Mouse (Mus musculus) large intestine, adult 2 months (tissue): ENCODE results near the gene Ceacam15. TPM values are rescaled to one million over a fixed set of nuclear protein-coding genes. Genes with fewer than 3 reads are reported as not detected.
"Not testable (repeated sequence)": the region's sequence is repeated elsewhere in the genome, so short reads cannot be mapped to it uniquely, and the experiment has no call there.

Source experiments
- DNase-seq: peaks from one replicate; pipeline ENCODE4 v3.0.0-alpha.2; 2012; ENCODE audit warnings: low read depth, low spot score
- WGBS: fragments of 180-500 bp; shearing (Covaris S2); methylation state at CpG from one replicate; pipeline ENCODE4 v1.1.7; 2018; 5-methylcytosine and 5-hydroxymethylcytosine counted together
- polyA plus RNA-seq: library from polyadenylated mRNA; depleted of rRNA; stranded (reverse); fragments of >200 nt; gene quantifications from 2 replicates; pipeline ENCODE4 v1.2.3, GENCODE M21; 2012; rRNA removed

Ceacam15 gene
- polyA plus RNA-seq: not detected in 2 replicates

- WGBS: 26% methylated on average over 1 of the region's 1 CpGs
- no peak for DNase-seq
Measured at GRCm38 (mm10) chr7:16675605-16676004, at the start of gene Ceacam15. Gene Ceacam15 (minus strand): TSS chr7:16675705.

- DNase-seq: not testable (repeated sequence)
- WGBS: 67% methylated on average over 3 of the region's 3 CpGs
Measured at GRCm38 (mm10) chr7:16722490-16722889, 47.0 kb upstream of the Ceacam15 start.

GRCm38 (mm10) chr7:16721629-16722028 is 46.1 kb upstream of the Ceacam15 start, which contains the start of gene Ceacam9:
Gene Ceacam9 (plus strand): TSS chr7:16721929.
- WGBS: 90% methylated on average over 2 of the region's 2 CpGs
- DNase-seq: no peak

- 34% methylated on average over 8 of the region's 8 CpGs for whole genome bisulfite sequencing
- not testable (repeated sequence) for DNase-seq
Measured at GRCm38 (mm10) chr7:16716456-16717152, 41.1 kb upstream of the Ceacam15 start.

- no peak for DNase-seq
- 69% methylated on average over 13 of the region's 13 CpGs for WGBS
Measured at GRCm38 (mm10) chr7:16712633-16713415, 37.3 kb upstream of the Ceacam15 start.

- no peak for DNase-seq
- WGBS: 70% methylated on average over 5 of the region's 5 CpGs
Measured at GRCm38 (mm10) chr7:16710604-16711003, 35.1 kb upstream of the Ceacam15 start.

GRCm38 (mm10) chr7:16708244-16708643 is 32.7 kb upstream of the Ceacam15 start:
- WGBS: 34% methylated on average over 9 of the region's 9 CpGs
- no peak for DNase-seq

GRCm38 (mm10) chr7:16706385-16706784 is 30.9 kb upstream of the Ceacam15 start:
- DNase-seq: no peak
- 17% methylated on average over 9 of the region's 9 CpGs for WGBS

- WGBS: 48% methylated on average over 5 of the region's 5 CpGs
- DNase-seq: no peak
Measured at GRCm38 (mm10) chr7:16700583-16700982, 25.1 kb upstream of the Ceacam15 start.

GRCm38 (mm10) chr7:16699042-16699441 is 23.5 kb upstream of the Ceacam15 start:
- 32% methylated on average over 2 of the region's 2 CpGs for WGBS
- DNase-seq: no peak

- no peak for DNase-seq
- WGBS: 41% methylated on average over 3 of the region's 3 CpGs
Measured at GRCm38 (mm10) chr7:16695025-16695424, 19.5 kb upstream of the Ceacam15 start.

- no peak for DNase-seq
- 61% methylated on average over 5 of the region's 5 CpGs for WGBS
Measured at GRCm38 (mm10) chr7:16689196-16689595, 13.7 kb upstream of the Ceacam15 start.

GRCm38 (mm10) chr7:16680194-16680593 is 4.7 kb upstream of the Ceacam15 start:
- 41% methylated on average over 3 of the region's 3 CpGs for WGBS
- not testable (repeated sequence) for DNase-seq

GRCm38 (mm10) chr7:16674699-16675098 is 806 bp downstream of the Ceacam15 start:
- not testable (repeated sequence) for DNase-seq
- 50% methylated on average over 5 of the region's 5 CpGs for WGBS

GRCm38 (mm10) chr7:16673823-16674222 is 1.7 kb downstream of the Ceacam15 start:
- WGBS: 30% methylated on average over 1 of the region's 1 CpGs
- DNase-seq: no peak

GRCm38 (mm10) chr7:16668331-16668930 is 7.1 kb downstream of the Ceacam15 start:
- not testable (repeated sequence) for DNase-seq
- WGBS: 72% methylated on average over 4 of the region's 5 CpGs

GRCm38 (mm10) chr7:16644260-16644659 is 31.2 kb downstream of the Ceacam15 start:
- no peak for DNase-seq
- WGBS: 76% methylated on average over 12 of the region's 12 CpGs

GRCm38 (mm10) chr7:16643106-16643505 is 32.4 kb downstream of the Ceacam15 start:
- DNase-seq: not testable (repeated sequence)
- WGBS: 27% methylated on average over 4 of the region's 4 CpGs

GRCm38 (mm10) chr7:16639028-16639427 is 36.5 kb downstream of the Ceacam15 start:
- 33% methylated on average over 3 of the region's 3 CpGs for WGBS
- no peak for DNase-seq

- no peak for DNase-seq
- WGBS: 66% methylated on average over 3 of the region's 3 CpGs
Measured at GRCm38 (mm10) chr7:16635116-16635515, 40.4 kb downstream of the Ceacam15 start.
